Mouse (Mus musculus): Measurements from ENCODE around the gene 0610012G03Rik. TPM values are rescaled to one million over a fixed set of nuclear protein-coding genes. Genes with fewer than 3 reads are reported as not detected.

Gene 0610012G03Rik
- polyA plus RNA-seq, 2 experiments = 55.4 to 100 TPM

- Histone ChIP-seq H3K36me3 (ENCODE audit: control insufficient read depth, insufficient read depth, low read length) (no peaks in the 10 kb centered on the region), H3K27me3 (ENCODE audit: control insufficient read depth, insufficient read depth, low read length) (no peaks in the 10 kb centered on the region), H3K9ac (ENCODE audit: low read depth, low read length, severe bottlenecking) (no peak overlapping the region), H3K4me1 (ENCODE audit: control insufficient read depth, insufficient read depth, low read length) (peaks cover 12% of the 10 kb centered on the region; the same call in 1 of the 2 replicates), H3K4me2 (replicated peaks; ENCODE audit: low read depth, low read length, severe bottlenecking) (no peak overlapping the region), H3K4me3 (replicated peaks; ENCODE audit: low read length) (no peak overlapping the region), H3K9me3 (ENCODE audit: control insufficient read depth, low read length) (no peaks in the 10 kb centered on the region), H3K27ac (replicated peaks; ENCODE audit: low read depth, low read length) (no peak overlapping the region)
- 61% methylated on average over 11 of the region's 11 CpGs for WGBS
- no peak for TF ChIP-seq POLR2A (IDR thresholded peaks at IDR 0.05; ENCODE audit: borderline replicate concordance, extremely low read depth, insufficient read depth, insufficient read length)
- DNase-seq (ENCODE audit: low spot score) (no peak), ATAC-seq (ENCODE audit: low FRiP score, low read depth) (no peak)
Observed at GRCm38 (mm10) chr16:31908959-31909358, 39.3 kb downstream of the 0610012G03Rik start.

DNA sequence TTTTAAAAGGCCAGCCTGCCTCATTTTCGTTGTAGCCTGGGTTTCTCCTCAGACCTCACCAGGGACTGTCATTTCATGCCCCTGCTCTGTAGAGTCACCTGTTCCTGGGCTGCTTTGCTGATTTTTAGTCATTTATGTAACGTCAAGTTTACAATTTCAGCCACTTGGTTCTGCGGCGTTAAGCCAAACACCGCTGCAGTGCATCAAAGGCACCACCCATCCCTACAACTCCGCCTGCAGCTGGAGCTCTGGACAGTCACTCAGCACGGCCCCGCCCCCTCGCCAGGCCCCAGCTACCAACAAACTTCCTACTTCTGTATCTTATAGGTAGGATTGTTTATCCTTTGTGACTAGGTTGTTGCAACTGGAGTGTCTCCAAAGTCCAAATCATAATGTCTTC is 41.4 kb downstream of the 0610012G03Rik start:
- H3K27me3 ChIP-seq (ENCODE audit: control insufficient read depth, insufficient read depth, low read length) = no peaks in the 10 kb centered on the region
- H3K9me3 ChIP-seq (ENCODE audit: control insufficient read depth, low read length) = no peaks in the 10 kb centered on the region
- peak; percentile 68 for ATAC-seq (ENCODE audit: low FRiP score, low read depth)
- H3K4me2 ChIP-seq (replicated peaks; ENCODE audit: low read depth, low read length, severe bottlenecking) = peak overlapping the region; percentile 25
- peaks cover 12% of the 10 kb centered on the region; the same call in 1 of the 2 replicates for H3K4me1 ChIP-seq (ENCODE audit: control insufficient read depth, insufficient read depth, low read length)
- DNase-seq (ENCODE audit: low spot score) = peak; percentile 35
- TF ChIP-seq POLR2A (IDR thresholded peaks at IDR 0.05; ENCODE audit: borderline replicate concordance, extremely low read depth, insufficient read depth, insufficient read length) = no peak
- 5% methylated on average over 9 of the region's 9 CpGs for WGBS
- no peak overlapping the region for H3K9ac ChIP-seq (ENCODE audit: low read depth, low read length, severe bottlenecking)
- H3K36me3 ChIP-seq (ENCODE audit: control insufficient read depth, insufficient read depth, low read length) = no peaks in the 10 kb centered on the region
- H3K27ac ChIP-seq (replicated peaks; ENCODE audit: low read depth, low read length) = 0 out of 2 replicates have a peak overlapping the region, but pooled peaks have one; percentile 0
- no peak overlapping the region; the same call in 1 of the 2 replicates for H3K4me3 ChIP-seq (replicated peaks; ENCODE audit: low read length)

DNA sequence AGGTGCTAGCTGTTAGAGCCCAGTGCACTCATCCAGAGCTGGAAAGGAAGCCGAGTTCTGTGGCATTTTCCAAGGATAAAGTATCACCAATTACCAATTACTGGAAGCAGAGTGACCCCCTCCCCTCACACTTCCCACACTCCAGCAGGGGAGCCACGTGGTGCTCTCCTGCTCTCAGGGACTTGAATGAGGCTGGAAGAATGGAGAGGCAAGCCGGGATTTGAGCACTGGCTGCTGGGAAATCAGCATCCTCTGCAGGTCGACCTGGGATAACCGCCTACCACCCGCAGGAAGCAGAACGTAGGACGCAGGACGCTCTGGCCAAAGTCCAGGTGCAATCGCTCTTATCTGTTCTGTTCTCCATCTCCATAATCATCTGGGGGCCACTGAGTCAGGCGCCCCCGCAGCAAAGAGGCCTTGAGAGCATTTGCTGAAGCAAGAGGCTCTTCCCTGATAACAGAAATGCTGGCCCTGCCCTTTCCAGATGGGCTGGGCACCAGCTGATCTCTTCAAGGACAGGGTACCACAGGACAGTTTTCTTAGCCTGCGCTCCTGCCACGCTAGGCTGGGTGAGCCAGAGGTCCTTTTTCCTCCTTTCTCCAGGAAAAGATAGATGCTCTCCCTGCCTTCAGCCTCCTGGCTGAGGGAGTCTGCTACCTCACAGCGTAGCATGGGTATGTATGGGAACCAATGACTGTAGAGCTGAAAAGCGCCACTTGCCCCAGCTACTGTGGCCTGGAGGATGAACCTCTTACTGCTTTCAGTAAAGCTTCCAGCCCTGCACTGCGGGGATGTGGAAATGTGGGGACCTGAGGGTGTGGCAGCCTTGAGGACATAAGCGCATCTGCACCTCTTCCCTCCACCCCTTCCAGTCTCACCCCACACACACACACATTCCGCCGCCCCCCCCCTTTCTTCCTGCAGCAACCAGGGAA is 42.1 kb downstream of the 0610012G03Rik start:
- no peak overlapping the region; the same call in 1 of the 2 replicates for H3K4me3 ChIP-seq (replicated peaks; ENCODE audit: low read length)
- WGBS = 31% methylated on average over 20 of the region's 20 CpGs

GRCm38 (mm10) chr16:31905331-31905730 is 43.0 kb downstream of the 0610012G03Rik start:
- peaks cover 12% of the 10 kb centered on the region; the same call in 1 of the 2 replicates for H3K4me1 ChIP-seq (ENCODE audit: control insufficient read depth, insufficient read depth, low read length)
- H3K4me2 ChIP-seq (replicated peaks; ENCODE audit: low read depth, low read length, severe bottlenecking) = no peak overlapping the region
- no peaks in the 10 kb centered on the region for H3K36me3 ChIP-seq (ENCODE audit: control insufficient read depth, insufficient read depth, low read length)
- H3K9ac ChIP-seq (ENCODE audit: low read depth, low read length, severe bottlenecking) = no peak overlapping the region
- no peak overlapping the region for H3K27ac ChIP-seq (replicated peaks; ENCODE audit: low read depth, low read length)
- DNase-seq (ENCODE audit: low spot score) (no peak), ATAC-seq (ENCODE audit: low FRiP score, low read depth) (no peak)
- no peak for TF ChIP-seq POLR2A (IDR thresholded peaks at IDR 0.05; ENCODE audit: borderline replicate concordance, extremely low read depth, insufficient read depth, insufficient read length)
- 69% methylated on average over 4 of the region's 4 CpGs for WGBS
- no peaks in the 10 kb centered on the region for H3K9me3 ChIP-seq (ENCODE audit: control insufficient read depth, low read length)
- no peaks in the 10 kb centered on the region for H3K27me3 ChIP-seq (ENCODE audit: control insufficient read depth, insufficient read depth, low read length)
- no peak overlapping the region for H3K4me3 ChIP-seq (replicated peaks; ENCODE audit: low read length)

More for the DNA sequence above, 42.1 kb downstream of the 0610012G03Rik start:
- Histone ChIP-seq H3K27me3 (ENCODE audit: control insufficient read depth, insufficient read depth, low read length) (no peaks in the 10 kb centered on the region), H3K9me3 (ENCODE audit: control insufficient read depth, low read length) (no peaks in the 10 kb centered on the region), H3K4me1 (ENCODE audit: control insufficient read depth, insufficient read depth, low read length) (peaks cover 12% of the 10 kb centered on the region; the same call in 1 of the 2 replicates), H3K36me3 (ENCODE audit: control insufficient read depth, insufficient read depth, low read length) (no peaks in the 10 kb centered on the region), H3K9ac (ENCODE audit: low read depth, low read length, severe bottlenecking) (no peak overlapping the region; the same call in none of the 2 replicates), H3K4me2 (replicated peaks; ENCODE audit: low read depth, low read length, severe bottlenecking) (peak overlapping the region; percentile 25), H3K27ac (replicated peaks; ENCODE audit: low read depth, low read length) (no peak overlapping the region)
- DNase-seq (ENCODE audit: low spot score) (no peak), ATAC-seq (ENCODE audit: low FRiP score, low read depth) (no peak)
- no peak for TF ChIP-seq POLR2A (IDR thresholded peaks at IDR 0.05; ENCODE audit: borderline replicate concordance, extremely low read depth, insufficient read depth, insufficient read length)

DNA sequence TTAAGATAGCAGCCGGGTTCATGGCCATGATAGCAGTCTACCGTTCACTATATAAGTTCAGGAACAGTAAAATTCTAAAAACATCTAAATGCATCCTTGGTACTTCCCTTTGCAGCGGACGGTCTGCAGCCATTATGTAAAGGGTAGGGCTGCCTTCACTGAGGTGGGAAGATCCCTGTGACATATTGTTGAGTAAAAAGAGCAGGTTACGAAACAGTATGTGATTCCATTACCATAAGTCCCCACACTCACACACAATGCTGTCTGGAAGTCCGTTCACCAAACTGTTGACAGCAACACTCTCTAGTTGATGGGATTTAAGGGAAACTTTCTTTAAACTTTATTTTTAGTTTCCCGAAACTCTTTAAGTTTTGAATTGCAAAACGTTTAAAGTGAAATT is 45.1 kb downstream of the 0610012G03Rik start:
- Histone ChIP-seq H3K4me2 (replicated peaks; ENCODE audit: low read depth, low read length, severe bottlenecking) (no peak overlapping the region), H3K27me3 (ENCODE audit: control insufficient read depth, insufficient read depth, low read length) (no peaks in the 10 kb centered on the region), H3K4me1 (ENCODE audit: control insufficient read depth, insufficient read depth, low read length) (peaks cover 12% of the 10 kb centered on the region; the same call in 1 of the 2 replicates), H3K36me3 (ENCODE audit: control insufficient read depth, insufficient read depth, low read length) (no peaks in the 10 kb centered on the region), H3K4me3 (replicated peaks; ENCODE audit: low read length) (no peak overlapping the region), H3K27ac (replicated peaks; ENCODE audit: low read depth, low read length) (no peak overlapping the region), H3K9me3 (ENCODE audit: control insufficient read depth, low read length) (peaks cover 4% of the 10 kb centered on the region), H3K9ac (ENCODE audit: low read depth, low read length, severe bottlenecking) (no peak overlapping the region)
- no peak for TF ChIP-seq POLR2A (IDR thresholded peaks at IDR 0.05; ENCODE audit: borderline replicate concordance, extremely low read depth, insufficient read depth, insufficient read length)
- ATAC-seq (ENCODE audit: low FRiP score, low read depth) (no peak), DNase-seq (ENCODE audit: low spot score) (no peak)
- 87% methylated on average over 8 of the region's 8 CpGs for WGBS
